Mouse (Mus musculus) left cerebral cortex, adult 9 months (tissue): ENCODE measurements at regions not wholly inside any gene's neighbourhood (a gene's known extent, or its start where the extent isn't known, plus 50 kb on each side); places are given as distances from the start of the nearest gene placed in this dataset.

Source experiments
- DNase-seq, 2 experiments: peaks; one replicate each; pipeline ENCODE4 v3.0.0; 2022; ENCODE audit warnings: low spot score in 2 of 2

DNA sequence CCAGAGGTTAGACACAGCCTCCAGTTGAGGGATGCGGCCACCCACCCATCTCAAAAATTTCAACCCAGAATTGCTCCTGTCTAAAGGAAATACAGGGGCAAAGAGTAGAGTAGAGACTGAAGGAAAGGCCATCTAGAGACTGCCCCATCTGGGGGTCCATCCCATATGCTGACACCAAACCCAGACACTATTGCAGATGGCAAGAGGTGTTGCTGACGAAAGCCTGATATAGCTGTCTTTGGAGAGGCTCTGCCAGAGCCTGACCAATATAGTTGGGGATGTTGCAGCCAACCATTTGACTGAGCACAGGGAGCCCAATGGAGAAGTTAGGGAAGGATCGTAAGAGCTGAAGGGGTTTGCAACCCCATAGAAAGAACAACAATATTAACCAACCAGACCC is 141.6 kb upstream of the Reg3b start:
- no peak for DNase-seq

DNA sequence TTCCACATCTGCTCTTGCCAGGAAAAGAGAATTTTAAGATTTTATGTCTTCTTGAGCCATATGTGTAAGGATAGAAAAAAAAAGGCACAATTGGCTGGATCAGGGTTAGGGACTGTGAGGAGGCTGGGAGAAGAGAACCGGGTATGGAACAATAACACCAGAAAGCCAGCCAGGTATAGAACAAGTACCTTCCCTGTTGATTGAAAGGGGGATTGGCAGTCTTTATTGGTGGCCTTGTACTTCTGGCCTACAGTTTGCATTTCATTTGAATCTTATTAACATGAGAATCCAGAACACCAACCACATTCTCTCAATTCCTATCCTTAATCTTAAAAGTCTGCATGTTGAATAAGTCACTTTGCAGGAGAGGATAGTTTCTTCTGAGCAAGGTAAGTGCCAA is 126.1 kb upstream of the Reg3b start:
- DNase-seq = no peak

DNA sequence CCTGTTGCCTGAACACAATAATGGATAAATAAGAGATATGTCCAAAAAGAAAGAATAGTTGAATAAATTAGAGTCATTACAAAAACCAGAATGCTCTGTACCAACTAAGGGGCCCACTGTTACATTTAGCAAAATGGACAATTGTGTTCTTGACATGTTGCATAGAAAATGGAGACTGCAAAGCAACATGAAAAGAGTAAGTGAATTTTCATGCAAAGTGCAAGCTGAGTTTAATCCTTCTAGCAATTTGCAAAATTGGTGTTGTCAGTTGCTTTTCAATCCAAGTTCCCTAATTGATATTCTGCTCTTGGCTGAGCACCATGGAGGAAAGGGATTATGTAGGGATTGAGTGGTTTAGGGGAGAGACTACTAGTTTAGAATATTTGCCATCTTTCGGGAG is 125.4 kb upstream of the Reg3b start:
- DNase-seq = no peak

DNA sequence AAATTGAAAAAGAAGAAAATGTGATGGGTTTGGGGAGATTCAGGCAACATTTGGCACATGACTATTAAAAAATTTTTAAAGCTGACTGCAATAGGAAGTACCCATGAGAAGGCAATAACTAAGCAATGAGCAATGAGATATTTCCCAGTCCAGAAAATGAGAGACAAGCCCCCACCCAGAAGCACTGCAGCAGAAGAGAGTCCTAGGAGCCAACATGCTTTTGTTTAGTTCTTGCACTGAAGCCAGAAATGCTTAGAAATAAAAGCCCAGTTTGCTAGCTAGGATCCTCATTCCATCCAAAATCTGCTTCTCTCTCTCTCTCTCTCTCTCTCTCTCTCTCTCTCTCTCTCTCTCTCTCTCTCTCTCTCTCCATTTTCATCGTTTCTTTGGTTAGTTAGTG is 120.4 kb upstream of the Reg3b start:
- no peak for DNase-seq

DNA sequence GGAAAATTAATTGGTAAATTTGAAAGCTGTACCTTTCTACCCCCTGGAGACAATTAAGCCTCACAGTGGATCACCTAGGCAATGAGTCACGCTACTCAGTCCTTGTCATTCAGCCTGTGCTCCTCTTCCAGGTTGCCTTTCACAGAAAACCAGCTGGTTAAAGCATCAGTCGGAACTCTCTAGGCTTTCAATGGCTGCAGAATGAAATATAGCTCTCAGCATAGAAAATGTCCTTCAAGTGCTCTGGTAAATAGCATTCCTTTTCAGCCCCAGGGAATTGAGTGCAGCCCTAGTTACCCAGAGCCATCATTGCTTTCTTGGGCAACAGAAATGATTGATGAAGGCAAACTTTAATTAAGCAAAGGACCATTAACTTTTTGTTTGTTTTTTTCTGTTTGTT is 119.9 kb upstream of the Reg3b start:
- DNase-seq = no peak

DNA sequence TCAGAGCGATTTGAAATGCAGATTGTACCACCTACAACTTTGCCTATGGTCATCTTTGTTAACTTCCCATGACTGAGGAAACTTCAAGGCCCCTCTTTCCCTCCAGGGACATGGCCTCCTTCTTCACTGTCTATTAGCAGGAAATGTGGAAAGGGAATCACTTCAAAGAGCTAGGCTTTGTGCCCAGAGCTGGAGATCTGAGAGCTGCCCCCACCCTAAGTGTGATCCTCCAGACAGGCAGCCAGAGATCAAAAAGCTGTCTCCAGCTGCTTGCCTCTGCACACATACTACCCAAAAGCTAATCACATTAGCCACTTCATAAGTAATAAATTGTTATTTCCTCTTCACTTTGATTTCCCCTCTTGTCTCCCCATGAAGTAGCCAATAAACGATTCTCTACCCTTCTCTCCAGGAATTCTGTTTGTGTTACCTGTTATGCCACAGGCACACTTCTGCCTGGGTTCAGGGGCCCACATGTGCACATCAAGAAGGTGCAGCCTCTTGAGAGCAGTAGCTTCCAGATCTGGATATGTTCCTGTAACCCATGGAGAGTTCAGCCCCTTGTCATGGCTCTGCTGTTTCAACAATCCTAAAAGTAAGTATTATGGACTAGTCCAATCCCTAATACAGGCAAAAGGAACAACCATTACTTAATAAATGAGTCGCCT is 98.4 kb upstream of the Reg3b start:
- DNase-seq = no peak

DNA sequence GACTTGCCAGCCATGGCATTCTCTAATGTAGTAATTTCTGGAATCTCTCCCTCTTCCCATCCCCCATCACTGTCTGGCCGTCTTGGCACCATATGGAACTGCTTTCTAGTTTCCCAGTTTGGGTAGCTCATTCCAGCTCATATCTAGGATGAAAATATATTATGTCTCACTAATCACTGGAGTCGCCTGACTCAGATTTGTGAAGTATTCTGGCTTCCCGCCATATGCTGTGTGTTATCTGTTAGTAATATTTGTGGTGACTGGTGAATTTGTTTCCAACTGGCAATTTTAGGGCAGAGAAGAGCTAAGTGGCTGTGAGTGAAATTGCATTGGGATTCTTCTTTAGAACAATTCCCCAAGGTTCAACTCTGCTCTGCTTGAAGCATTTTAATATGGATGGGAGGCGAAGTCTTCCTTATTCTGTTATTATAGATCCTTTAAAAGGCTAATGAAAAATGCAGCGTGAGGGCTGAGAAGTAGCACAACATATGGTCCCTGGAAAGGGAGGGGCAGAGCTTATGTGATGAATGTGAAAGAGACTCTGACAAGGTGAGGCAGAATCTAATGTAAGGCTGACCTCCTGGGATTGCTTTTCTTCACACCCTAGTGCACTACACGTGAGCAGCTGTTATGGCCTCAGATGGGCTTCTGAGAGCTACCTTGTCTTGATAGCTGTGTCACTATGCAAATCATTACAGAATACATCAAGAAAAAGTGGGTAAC is 92.3 kb upstream of the Reg3b start:
- no peak for DNase-seq

DNA sequence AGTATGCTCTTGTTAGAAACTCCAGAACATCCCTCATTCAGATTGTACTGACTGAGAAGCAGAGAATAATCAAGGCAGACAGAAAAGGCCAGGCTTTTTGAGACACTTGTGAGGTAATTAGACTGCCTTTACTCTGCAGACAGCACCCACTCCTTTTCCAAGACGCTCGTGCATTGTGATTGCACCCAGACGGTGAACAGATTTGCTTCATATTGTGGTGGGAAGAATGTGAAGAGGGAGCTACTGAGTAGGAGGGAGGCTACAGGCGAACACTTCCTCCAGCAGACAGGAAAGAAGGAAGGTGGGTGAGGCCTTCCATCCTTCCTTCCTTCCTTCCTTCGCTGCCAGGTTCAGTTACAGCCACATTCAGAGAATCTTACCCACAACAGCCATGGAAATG is 89.9 kb upstream of the Reg3b start:
- peak; percentile 39 to 60 for DNase-seq

DNA sequence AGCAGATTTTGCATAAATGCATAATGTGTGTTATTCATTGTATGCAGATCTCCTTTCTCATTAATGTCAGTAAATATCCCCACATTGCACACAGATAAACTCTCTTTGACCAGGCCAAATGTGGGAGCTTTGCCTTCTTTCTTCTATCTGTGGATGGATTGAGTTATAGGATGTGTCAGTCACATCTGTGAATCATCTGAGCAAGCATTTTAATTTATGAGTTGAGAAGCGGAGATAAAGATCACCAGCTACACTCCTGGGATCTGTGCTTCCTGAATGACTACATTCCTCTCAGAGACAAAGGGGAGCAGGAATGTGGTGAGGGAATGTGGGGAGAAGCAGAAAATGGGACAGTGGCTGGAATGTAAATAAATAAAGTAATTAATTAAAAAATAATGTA is 75.8 kb upstream of the Reg3b start:
- DNase-seq = no peak

DNA sequence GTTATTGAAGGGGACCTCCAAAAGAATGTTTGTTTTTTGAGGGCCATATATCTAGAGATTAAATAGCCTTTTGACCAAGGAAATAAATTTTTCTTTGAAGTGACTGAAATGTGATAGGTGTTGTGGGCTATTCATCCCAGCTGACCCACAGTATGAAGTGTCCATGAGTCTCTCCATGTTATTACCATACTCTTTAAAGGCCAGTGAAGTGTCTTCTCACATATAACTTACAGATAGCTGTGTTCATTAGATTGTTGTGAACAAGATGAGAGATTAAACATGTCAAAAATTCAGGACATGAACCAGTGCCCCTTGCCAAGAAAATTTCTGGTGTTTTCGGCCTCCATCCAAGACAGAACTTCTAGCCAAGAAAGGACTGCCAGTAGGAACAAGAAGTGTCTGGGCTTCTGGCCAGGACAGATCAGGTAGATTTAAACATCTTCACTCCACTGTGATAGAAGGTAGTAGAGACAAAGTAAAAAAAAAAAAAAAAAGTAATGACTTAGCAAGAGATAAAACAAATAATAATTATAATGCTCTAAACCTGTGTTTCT is 67.2 kb upstream of the Reg3b start:
- no peak for DNase-seq
